Mouse (Mus musculus) limb, embryonic 11.5 days (tissue): ENCODE data around the gene Fuca1. TPM values are rescaled to one million over a fixed set of nuclear protein-coding genes. Genes with fewer than 3 reads are reported as not detected.
A peak's percentile ranks its signal among the peaks of the same experiment; 100 is the strongest.

Source experiments
- ATAC-seq: fragments of 200-750 bp; cut with Nextera tagmentation; 2 replicates; pipeline ENCODE4 v1.8.0; 2017; ENCODE audit warnings: low read depth; ENCODE audit not compliant: insufficient number of reproducible peaks, low FRiP score, low TSS enrichment
- DNase-seq: peaks from one replicate; pipeline ENCODE4 v3.0.0-alpha.2; 2015; ENCODE audit warnings: low spot score
- H3K27ac ChIP-seq: fragments of 300-500 bp; sonication (generic); replicated peaks from 2 replicates; pipeline ENCODE4 v1.5.1; 2014; ENCODE audit warnings: low read depth, mild to moderate bottlenecking, low read length
- H3K27me3 ChIP-seq: fragments of 300-500 bp; sonication (generic); 2 replicates; pipeline ENCODE4 v1.6.1; 2014; ENCODE audit warnings: mild to moderate bottlenecking, low read length, mixed read lengths; ENCODE audit not compliant: control insufficient read depth, insufficient read depth
- H3K36me3 ChIP-seq: fragments of 300-500 bp; sonication (generic); 2 replicates; pipeline ENCODE4 v1.6.1; 2014; ENCODE audit warnings: mild to moderate bottlenecking, low read length, moderate library complexity, mixed read lengths; ENCODE audit not compliant: control insufficient read depth, insufficient read depth
- H3K4me1 ChIP-seq: fragments of 300-500 bp; sonication (generic); 2 replicates; pipeline ENCODE4 v1.6.1; 2014; ENCODE audit warnings: low read length, mixed read lengths; ENCODE audit not compliant: control insufficient read depth, insufficient read depth
- H3K4me2 ChIP-seq: fragments of 300-500 bp; sonication (generic); 2 replicates; pipeline ENCODE4 v1.6.1; 2014; ENCODE audit warnings: low read depth, mild to moderate bottlenecking, moderate library complexity; ENCODE audit not compliant: severe bottlenecking
- H3K4me3 ChIP-seq: fragments of 300-500 bp; sonication (generic); 2 replicates; pipeline ENCODE4 v1.5.1; 2014; ENCODE audit warnings: low read depth, low read length
- H3K9ac ChIP-seq: fragments of 300-500 bp; sonication (generic); 2 replicates; pipeline ENCODE4 v1.6.1; 2014; ENCODE audit warnings: mild to moderate bottlenecking, low read length
- H3K9me3 ChIP-seq: fragments of 300-500 bp; sonication (generic); 2 replicates; pipeline ENCODE4 v1.6.1; 2016; ENCODE audit warnings: low read length; ENCODE audit not compliant: control insufficient read depth
- WGBS: fragments of 180-500 bp; shearing (Covaris S2); extraction: QIAGEN DNeasy Blood & Tissue Kit; methylation state at CpG from one replicate; pipeline ENCODE4 v1.1.7; 2014; 5-methylcytosine and 5-hydroxymethylcytosine counted together
- polyA plus RNA-seq: library from polyadenylated mRNA; unstranded; fragments of >200 nt; fragmentation: Nextera tagmentation; extraction: Ambion mirVana; gene quantifications from 2 replicates; pipeline ENCODE4 v1.2.1, GENCODE M21; 2014

Gene Fuca1
- polyA plus RNA-seq, 1 experiment from 2014 or later: 40.1 TPM

DNA sequence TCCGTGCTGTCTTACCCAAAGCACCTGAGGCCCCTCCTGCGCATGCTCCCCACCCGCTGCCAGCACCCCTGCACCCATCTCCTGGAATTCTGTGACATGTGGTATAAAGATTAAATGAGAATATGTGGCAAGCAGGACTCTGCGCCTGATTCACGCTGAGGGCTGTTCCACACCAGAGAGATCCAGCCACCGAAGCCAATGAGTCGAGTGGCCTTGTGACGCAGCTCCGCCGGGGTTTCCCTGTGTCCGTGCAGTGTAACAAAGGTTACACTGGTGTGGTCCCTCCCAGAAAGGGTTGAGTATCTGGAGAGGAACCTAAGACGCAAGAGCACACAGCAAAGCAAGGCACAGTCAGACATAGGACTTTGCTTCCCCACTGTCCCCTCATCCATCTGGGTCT lies 34.9 kb upstream of the Fuca1 start:
- H3K4me1 ChIP-seq: 0 out of 2 replicates have a peak, but pooled peaks cover 5% of the 10 kb centered on the region
- H3K4me3 ChIP-seq: no peak overlapping the region
- no peaks in the 10 kb centered on the region for H3K36me3 ChIP-seq
- H3K9me3 ChIP-seq: no peaks in the 10 kb centered on the region
- 90% methylated on average over 12 of the region's 12 CpGs for WGBS
- DNase-seq: no peak
- H3K4me2 ChIP-seq: no peak overlapping the region
- no peak overlapping the region for H3K27ac ChIP-seq
- H3K9ac ChIP-seq: no peak overlapping the region
- ATAC-seq: no peak
- H3K27me3 ChIP-seq: no peaks in the 10 kb centered on the region

- Histone ChIP-seq H3K36me3 (no peaks in the 10 kb centered on the region), H3K4me3 (no peak overlapping the region), H3K4me2 (no peak overlapping the region), H3K4me1 (0 out of 2 replicates have a peak, but pooled peaks cover 5% of the 10 kb centered on the region), H3K27me3 (no peaks in the 10 kb centered on the region), H3K9ac (no peak overlapping the region), H3K27ac (no peak overlapping the region), H3K9me3 (no peaks in the 10 kb centered on the region)
- WGBS: 88% methylated on average over 4 of the region's 4 CpGs
- DNase-seq (no peak), ATAC-seq (no peak)
Measured at GRCm38 (mm10) chr4:135886184-135886583, 34.4 kb upstream of the Fuca1 start.

DNA sequence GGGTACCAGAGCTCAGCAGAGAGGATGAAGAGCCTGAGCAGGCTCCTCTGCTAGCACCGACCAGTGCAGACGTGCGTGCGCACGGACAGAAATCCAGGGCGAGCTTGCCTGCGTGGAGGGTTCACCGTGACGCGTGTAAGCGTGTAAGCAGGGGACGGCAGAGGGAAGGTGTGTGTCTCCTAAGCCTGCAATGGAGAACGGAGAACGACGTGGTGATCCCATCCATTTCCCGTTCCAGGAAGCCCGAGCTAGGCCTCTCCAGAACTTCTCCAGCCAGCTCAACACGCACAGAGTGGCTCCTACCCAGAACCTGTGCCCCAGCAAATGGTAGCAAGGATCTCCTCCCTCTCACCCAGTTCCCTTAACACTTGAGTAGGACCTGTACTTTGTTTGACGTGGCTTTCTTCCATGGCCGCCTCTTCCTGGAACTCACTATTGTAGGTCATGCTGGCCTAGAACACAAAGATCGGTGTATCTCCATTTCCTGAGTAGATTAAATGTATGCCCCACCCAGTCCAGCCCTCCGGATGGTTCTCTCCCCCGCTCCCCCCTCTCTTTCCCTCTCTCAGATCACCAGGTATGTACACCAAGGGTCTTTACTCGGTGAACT lies 32.0 kb upstream of the Fuca1 start:
- H3K4me1 ChIP-seq: peaks cover 5% of the 10 kb centered on the region; the same call in 1 of the 2 replicates
- DNase-seq: no peak
- no peak overlapping the region for H3K9ac ChIP-seq
- no peak overlapping the region for H3K27ac ChIP-seq
- 90% methylated on average over 24 of the region's 24 CpGs for WGBS
- no peak overlapping the region for H3K4me3 ChIP-seq
- H3K27me3 ChIP-seq: no peaks in the 10 kb centered on the region
- H3K36me3 ChIP-seq: no peaks in the 10 kb centered on the region
- H3K4me2 ChIP-seq: no peak overlapping the region
- ATAC-seq: no peak
- no peaks in the 10 kb centered on the region for H3K9me3 ChIP-seq

DNA sequence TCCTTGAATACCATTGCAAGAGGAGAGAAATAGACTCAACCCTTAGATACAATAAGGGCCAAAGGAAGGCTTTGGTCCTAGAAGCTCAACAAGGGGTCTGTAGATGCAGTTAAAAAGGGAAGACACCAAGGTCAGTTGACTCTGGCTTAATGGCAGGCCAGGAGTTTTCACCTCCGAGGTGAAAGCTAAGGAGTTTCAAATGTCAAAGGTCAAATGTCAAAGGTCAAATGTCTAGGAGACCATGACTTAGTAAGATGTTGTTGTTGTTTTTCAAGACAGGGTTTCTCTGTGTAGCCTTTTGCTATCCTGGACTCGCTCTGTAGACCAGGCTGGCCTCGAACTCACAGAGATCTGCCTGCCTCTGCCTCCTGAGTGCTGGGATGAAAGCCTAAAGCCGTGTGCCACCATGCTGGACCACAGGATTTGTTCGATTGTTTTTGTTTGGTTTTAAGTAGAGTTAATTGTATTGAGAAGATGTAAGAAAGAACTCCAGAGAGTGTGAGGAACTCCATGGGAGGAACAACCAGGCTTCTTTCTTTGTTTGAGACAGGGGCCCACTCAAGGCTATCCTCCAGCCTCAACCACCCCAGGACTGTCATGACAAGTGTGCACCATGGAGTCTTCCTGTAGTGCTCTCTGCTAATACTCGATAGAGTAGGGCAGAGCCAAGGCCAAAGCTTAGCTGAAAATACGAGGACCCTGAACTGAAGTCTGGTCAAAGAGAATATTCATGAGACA lies 31.2 kb upstream of the Fuca1 start:
- no peaks in the 10 kb centered on the region for H3K9me3 ChIP-seq
- WGBS: 75% methylated on average over 7 of the region's 7 CpGs
- no peak overlapping the region for H3K4me2 ChIP-seq
- no peak for ATAC-seq
- no peak overlapping the region for H3K4me3 ChIP-seq
- no peaks in the 10 kb centered on the region; the same call in 1 of the 2 replicates for H3K4me1 ChIP-seq
- no peaks in the 10 kb centered on the region for H3K36me3 ChIP-seq
- no peaks in the 10 kb centered on the region for H3K27me3 ChIP-seq
- H3K9ac ChIP-seq: no peak overlapping the region
- no peak for DNase-seq
- no peak overlapping the region for H3K27ac ChIP-seq

GRCm38 (mm10) chr4:135889884-135890283 lies 30.7 kb upstream of the Fuca1 start:
- peak; percentile 78 for DNase-seq
- Histone ChIP-seq H3K4me3 (no peak overlapping the region), H3K4me2 (no peak overlapping the region), H3K27ac (no peak overlapping the region), H3K9ac (no peak overlapping the region), H3K4me1 (no peaks in the 10 kb centered on the region; the same call in 1 of the 2 replicates), H3K9me3 (no peaks in the 10 kb centered on the region), H3K27me3 (no peaks in the 10 kb centered on the region), H3K36me3 (no peaks in the 10 kb centered on the region)
- ATAC-seq: no peak
- WGBS: 14% methylated on average over 4 of the region's 4 CpGs

GRCm38 (mm10) chr4:135891539-135891938 lies 29.0 kb upstream of the Fuca1 start:
- Histone ChIP-seq H3K9me3 (no peaks in the 10 kb centered on the region), H3K4me3 (no peak overlapping the region), H3K36me3 (no peaks in the 10 kb centered on the region), H3K4me2 (no peak overlapping the region), H3K4me1 (no peaks in the 10 kb centered on the region; the same call in 1 of the 2 replicates), H3K27me3 (no peaks in the 10 kb centered on the region), H3K27ac (no peak overlapping the region), H3K9ac (no peak overlapping the region)
- ATAC-seq (no peak), DNase-seq (no peak)
- 72% methylated on average over 2 of the region's 2 CpGs for WGBS

DNA sequence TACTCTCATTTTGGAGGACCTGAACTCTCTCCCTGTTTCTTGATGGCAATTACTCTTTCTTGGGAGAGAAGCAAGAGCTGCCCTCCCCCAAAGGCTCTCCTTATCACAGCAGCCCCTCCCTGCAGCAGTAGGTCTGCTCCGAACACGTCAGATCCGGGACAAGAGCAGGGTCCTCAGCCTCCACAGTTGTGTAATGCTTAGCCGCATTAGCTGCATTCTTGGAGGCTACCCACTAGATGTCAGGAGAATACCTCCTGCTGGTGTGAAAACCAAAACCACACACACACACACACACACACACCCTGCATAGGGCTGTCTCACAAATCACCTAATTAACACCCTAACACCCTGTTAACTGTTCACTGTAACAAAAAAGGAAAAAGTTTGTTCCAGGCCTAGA lies 27.7 kb upstream of the Fuca1 start:
- H3K27me3 ChIP-seq: no peaks in the 10 kb centered on the region
- DNase-seq: no peak
- H3K4me3 ChIP-seq: no peak overlapping the region
- H3K4me2 ChIP-seq: no peak overlapping the region
- H3K9ac ChIP-seq: no peak overlapping the region
- WGBS: 37% methylated on average over 4 of the region's 4 CpGs
- H3K4me1 ChIP-seq: no peaks in the 10 kb centered on the region; the same call in 1 of the 2 replicates
- no peaks in the 10 kb centered on the region for H3K9me3 ChIP-seq
- no peak for ATAC-seq
- H3K27ac ChIP-seq: no peak overlapping the region
- H3K36me3 ChIP-seq: no peaks in the 10 kb centered on the region

- WGBS: 43% methylated on average over 8 of the region's 8 CpGs
- H3K27me3 ChIP-seq: no peaks in the 10 kb centered on the region
- no peak for ATAC-seq
- H3K36me3 ChIP-seq: no peaks in the 10 kb centered on the region
- DNase-seq: no peak
- H3K4me3 ChIP-seq: no peak within 1 kb of the TSS
- no peak within 1 kb of the TSS for H3K4me2 ChIP-seq
- H3K9me3 ChIP-seq: no peaks in the 10 kb centered on the region
- H3K27ac ChIP-seq: no peak within 1 kb of the TSS
- H3K4me1 ChIP-seq: no peaks in the 10 kb centered on the region; the same call in 1 of the 2 replicates
- H3K9ac ChIP-seq: no peak within 1 kb of the TSS
Measured at GRCm38 (mm10) chr4:135895071-135895571, 25.4 kb upstream of the Fuca1 start, which contains the start of gene Cnr2. Cnr2 (plus strand) TSS chr4:135895394.
